7 mouse cellular contexts compared by ENCODE assay signal in the genomic region with DNA sequence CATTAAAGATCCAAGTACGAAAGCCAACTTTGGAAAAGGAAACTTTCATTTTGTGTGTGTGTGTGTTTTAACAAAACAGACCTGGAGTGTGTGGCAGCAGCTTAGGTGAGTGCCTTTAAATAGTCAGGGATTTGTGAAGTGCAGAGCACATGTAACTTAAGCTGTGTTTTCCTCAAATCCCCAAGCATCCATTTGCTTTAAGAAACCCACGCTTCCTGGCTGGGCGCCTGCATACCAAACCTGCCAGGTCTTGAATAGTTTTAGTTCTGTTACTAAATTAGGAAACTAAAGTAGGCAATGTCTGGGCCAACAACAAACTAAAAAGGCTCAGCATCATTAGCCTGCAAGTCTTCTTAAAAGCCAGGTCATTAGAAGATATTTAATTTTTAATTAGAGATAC. TPM values are rescaled to one million over a fixed set of nuclear protein-coding genes. Genes with fewer than 3 reads are reported as not detected.
A peak's percentile ranks its signal among the peaks of the same experiment; 100 is the strongest.
DNase-seq lines count a peak whose midpoint lies in the region; ATAC-seq lines count a peak whose summit lies in the region.

No protein-coding gene starts in this region.

- H3K27ac ChIP-seq in liver, embryonic 12.5 days: no peak overlapping the region
- no peak overlapping the region for H3K27ac ChIP-seq in forebrain, embryonic 16.5 days (ENCODE audit: low read length)

- ATAC-seq in liver, embryonic 12.5 days: no peak
- no peak for ATAC-seq in forebrain, embryonic 16.5 days

- no peak overlapping the region for H3K4me2 ChIP-seq in liver, embryonic 12.5 days
- no peak overlapping the region for H3K4me2 ChIP-seq in forebrain, embryonic 16.5 days (ENCODE audit: low read length)

- DNase-seq in testis, postnatal 10 days (ENCODE audit: low spot score): peak; percentile 58
- DNase-seq in testis, postnatal 14 days (ENCODE audit: low spot score): no peak
- peak; percentile 51 to 80 for DNase-seq in gastrocnemius, adult 8-10 months (ENCODE audit: low spot score in 2 of 2)
- DNase-seq in layer of hippocampus, adult 9-11 months: peak; percentile 66
- peak; percentile 61 for DNase-seq in right cerebral cortex, postnatal 25 days

- H3K9ac ChIP-seq in liver, embryonic 12.5 days: no peak overlapping the region
- H3K9ac ChIP-seq in forebrain, embryonic 16.5 days (replicated peaks; ENCODE audit: low read depth, low read length): no peak overlapping the region

- no peaks in the 10 kb centered on the region for H3K27me3 ChIP-seq in liver, embryonic 12.5 days (replicated peaks)
- H3K27me3 ChIP-seq in forebrain, embryonic 16.5 days (replicated peaks; ENCODE audit: control insufficient read depth, insufficient read depth, low read length): 0 out of 2 replicates have a peak, but pooled peaks cover 6% of the 10 kb centered on the region

- H3K36me3 ChIP-seq in liver, embryonic 12.5 days: no peaks in the 10 kb centered on the region
- H3K36me3 ChIP-seq in forebrain, embryonic 16.5 days (ENCODE audit: control insufficient read depth, insufficient read depth): no peaks in the 10 kb centered on the region

- no peak overlapping the region for H3K4me3 ChIP-seq in liver, embryonic 12.5 days
- no peak overlapping the region for H3K4me3 ChIP-seq in forebrain, embryonic 16.5 days (replicated peaks; ENCODE audit: low read length)

- H3K9me3 ChIP-seq in liver, embryonic 12.5 days (replicated peaks): no peaks in the 10 kb centered on the region
- no peaks in the 10 kb centered on the region for H3K9me3 ChIP-seq in forebrain, embryonic 16.5 days (ENCODE audit: control insufficient read depth, low read length)

- 0 out of 2 replicates have a peak, but pooled peaks cover 4% of the 10 kb centered on the region for H3K4me1 ChIP-seq in liver, embryonic 12.5 days
- H3K4me1 ChIP-seq in forebrain, embryonic 16.5 days (replicated peaks; ENCODE audit: control insufficient read depth, insufficient read depth, low read length): no peaks in the 10 kb centered on the region

- WGBS in liver, embryonic 12.5 days (ENCODE audit: insufficient replicate concordance): 68% methylated on average over 3 of the region's 3 CpGs
- 39% methylated on average over 3 of the region's 3 CpGs for WGBS in forebrain, embryonic 16.5 days

RNA-seq across cellular contexts. Expression of gene Lrrc28, which starts 47.0 kb away (rescaled TPM):
- total RNA-seq in gastrocnemius, adult 8-10 months (2022): 10 to 100 TPM; 26.2 to 35.8 (median 27.6) TPM
- 10.3 and 11.7 TPM in 2 replicates for polyA plus RNA-seq in liver, embryonic 12.5 days (2016; fragmentation: Nextera tagmentation; extraction: Ambion mirVana)
- polyA plus RNA-seq in forebrain, embryonic 16.5 days (2015; fragmentation: Nextera tagmentation; extraction: Ambion mirVana): 31.9 and 34.3 TPM in 2 replicates

RNA-seq across cellular contexts. Expression of gene Ttc23, which starts 49.2 kb away (rescaled TPM):
- total RNA-seq in gastrocnemius, adult 8-10 months (2022): 10 to 100 TPM; 17.8 to 24.1 (median 22.1) TPM
- 4.3 and 5.4 TPM in 2 replicates for polyA plus RNA-seq in liver, embryonic 12.5 days (2016; fragmentation: Nextera tagmentation; extraction: Ambion mirVana)
- 8.4 and 10.6 TPM in 2 replicates for polyA plus RNA-seq in forebrain, embryonic 16.5 days (2015; fragmentation: Nextera tagmentation; extraction: Ambion mirVana)
